In genomic region chr5:36508351-36508750, GRCm38 (mm10) we compare ENCODE assay signal across 22 mouse cellular contexts. TPM values are rescaled to one million over a fixed set of nuclear protein-coding genes. Genes with fewer than 3 reads are reported as not detected.
DNase-seq lines count a peak whose midpoint lies in the region; ATAC-seq and TF ChIP-seq lines count a peak whose summit lies in the region.
"Had no signal": no experiment of that assay in that cellular context is flagged by ENCODE, and none has a peak within 500 bp of the region (broad histone marks: within the 10 kb centered on the region; RNA-seq: fewer than 3 reads in every experiment).

No protein-coding gene starts in this region.

- ATAC-seq in kidney, embryonic 15.5 days (replicated peaks; ENCODE audit: low FRiP score) = no peak; the same call in 1 of the 2 replicates
- ATAC-seq: activated CD4-positive, CD25-positive, alpha-beta regulatory T cell, adult 4 months; forebrain, embryonic 13.5 days; forebrain, embryonic 15.5 days; Patski had no signal

- no peaks in the 10 kb centered on the region for H3K27me3 ChIP-seq in kidney, adult 2 months (replicated peaks; ENCODE audit: control insufficient read depth, insufficient read depth, low read length)
- no peaks in the 10 kb centered on the region for H3K27me3 ChIP-seq in kidney, embryonic 15.5 days
- H3K27me3 ChIP-seq: embryonic facial prominence, embryonic 12.5 days; forebrain, embryonic 13.5 days; forebrain, embryonic 15.5 days; Patski had no signal

- H3K9me3 ChIP-seq in kidney, embryonic 15.5 days (replicated peaks) = no peaks in the 10 kb centered on the region
- H3K9me3 ChIP-seq: embryonic facial prominence, embryonic 10.5 days; embryonic facial prominence, embryonic 12.5 days; forebrain, embryonic 13.5 days; forebrain, embryonic 15.5 days had no signal

- no peak for TF ChIP-seq CTCF in kidney, adult 2 months (conservative IDR thresholded peaks at IDR 0.05; ENCODE audit: insufficient read depth, insufficient read length, low read depth, low read length)

- no peak overlapping the region for H3K4me3 ChIP-seq in kidney, adult 2 months (ENCODE audit: insufficient read depth, low read depth, low read length)
- no peak overlapping the region for H3K4me3 ChIP-seq in kidney, embryonic 15.5 days (replicated peaks)
- H3K4me3 ChIP-seq: embryonic facial prominence, embryonic 10.5 days; embryonic facial prominence, embryonic 12.5 days; forebrain, embryonic 13.5 days; forebrain, embryonic 15.5 days had no signal

- peaks cover 7% of the 10 kb centered on the region; the same call in 1 of the 2 replicates for H3K36me3 ChIP-seq in kidney, adult 2 months (ENCODE audit: control insufficient read depth, insufficient read depth, low read length)
- H3K36me3 ChIP-seq in kidney, embryonic 15.5 days = peaks cover 94% of the 10 kb centered on the region

- peak; percentile 72 for DNase-seq in kidney, adult 2 months
- DNase-seq in kidney, postnatal 10 days = no peak
- no peak for DNase-seq in kidney, adult 18-20 months
- peak; percentile 37 for DNase-seq in kidney, postnatal 14 days
- DNase-seq in kidney, postnatal 36 days = peak; percentile 37 to 55
- DNase-seq in right cerebral cortex, postnatal 25 days = no peak
- DNase-seq in MN1 (ENCODE audit: low spot score) = no peak
- DNase-seq: adrenal gland, adult 8-10 months; adrenal gland, postnatal 14 days; adrenal gland, postnatal 36 days; cerebellum, adult 11-12 months; cerebellum, adult 2 months; cerebellum, adult 9-10 months; cerebellum, postnatal 10 days; cerebellum, postnatal 25 days had no signal

- peak overlapping the region; percentile 53; the same call in 1 of the 2 replicates for H3K27ac ChIP-seq in kidney, adult 2 months (ENCODE audit: insufficient read depth, low read depth, low read length)
- H3K27ac ChIP-seq in kidney, embryonic 15.5 days = peak overlapping the region; percentile 58
- H3K27ac ChIP-seq: embryonic facial prominence, embryonic 10.5 days; embryonic facial prominence, embryonic 12.5 days; forebrain, embryonic 13.5 days; forebrain, embryonic 15.5 days had no signal

- H3K9ac ChIP-seq in kidney, embryonic 15.5 days = no peak overlapping the region
- H3K9ac ChIP-seq: embryonic facial prominence, embryonic 12.5 days; forebrain, embryonic 13.5 days; forebrain, embryonic 15.5 days had no signal

- 52% methylated on average over 10 of the region's 10 CpGs for WGBS in kidney, adult 2 months
- 88% methylated on average over 10 of the region's 10 CpGs for WGBS in kidney, embryonic 15.5 days

- no peak for TF ChIP-seq POLR2A in kidney, adult 2 months (IDR thresholded peaks at IDR 0.05; ENCODE audit: low read depth, low read length)

- H3K4me1 ChIP-seq in kidney, adult 2 months (ENCODE audit: control insufficient read depth, insufficient read depth, low read length) = peaks cover 9% of the 10 kb centered on the region; the same call in 1 of the 2 replicates
- H3K4me1 ChIP-seq in kidney, embryonic 15.5 days = no peaks in the 10 kb centered on the region
- H3K4me1 ChIP-seq: embryonic facial prominence, embryonic 10.5 days; embryonic facial prominence, embryonic 12.5 days; forebrain, embryonic 13.5 days; forebrain, embryonic 15.5 days had no signal

- H3K4me2 ChIP-seq in kidney, embryonic 15.5 days = no peak overlapping the region
- H3K4me2 ChIP-seq: embryonic facial prominence, embryonic 12.5 days; forebrain, embryonic 13.5 days; forebrain, embryonic 15.5 days had no signal

RNA-seq across cellular contexts. Expression of gene Ccdc96, which starts 24.0 kb away (rescaled TPM):
- polyA plus RNA-seq in kidney, adult 2 months (2012; rRNA removed) = 0.26 and 0.28 TPM in 2 replicates
- 0.66 and 0.90 TPM in 2 replicates for polyA plus RNA-seq in kidney, embryonic 15.5 days (2015; fragmentation: Nextera tagmentation; extraction: Ambion mirVana)
- polyA plus RNA-seq: activated CD4-positive, CD25-positive, alpha-beta regulatory T cell, adult 4 months had no signal

RNA-seq across cellular contexts. Expression of gene Tada2b, which starts 24.3 kb away (rescaled TPM):
- polyA plus RNA-seq in kidney, adult 2 months (2012; rRNA removed) = 17.0 and 18.7 TPM in 2 replicates
- 1.8 and 2.1 TPM in 2 replicates for polyA plus RNA-seq in kidney, embryonic 15.5 days (2015; fragmentation: Nextera tagmentation; extraction: Ambion mirVana)

RNA-seq across cellular contexts. Expression of gene Grpel1, which starts 43.6 kb away (rescaled TPM):
- polyA plus RNA-seq in kidney, adult 2 months (2012; rRNA removed) = 30.5 and 38.4 TPM in 2 replicates
- polyA plus RNA-seq in kidney, embryonic 15.5 days (2015; fragmentation: Nextera tagmentation; extraction: Ambion mirVana) = 56.0 and 56.1 TPM in 2 replicates

Comparison
In these comparisons a context has a peak if more than half of its experiments do, and no peak if none do; other contexts are left out.
1. DNase-seq: peak in kidney, adult 2 months (single experiment), kidney, postnatal 14 days (single experiment) and kidney, postnatal 36 days (2 of 2); none in kidney, postnatal 10 days (single experiment), kidney, adult 18-20 months (single experiment), right cerebral cortex, postnatal 25 days (single experiment) and MN1 (single experiment).